Mouse (Mus musculus) stomach, postnatal 0 days (tissue): ENCODE results near the gene Cisd2. TPM values are rescaled to one million over a fixed set of nuclear protein-coding genes. Genes with fewer than 3 reads are reported as not detected.

Experiments used
- ATAC-seq: fragments of 200-750 bp; cut with Nextera tagmentation; 2 replicates; pipeline ENCODE4 v1.8.0; 2017; ENCODE audit not compliant: low FRiP score, low TSS enrichment
- DNase-seq: peaks from one replicate; pipeline ENCODE4 v3.0.0-alpha.2; 2016; ENCODE audit warnings: low spot score
- H3K27ac ChIP-seq: fragments of 300-500 bp; sonication (generic); replicated peaks from 2 replicates; pipeline ENCODE4 v1.5.1; 2014; ENCODE audit warnings: mild to moderate bottlenecking, control low read depth
- H3K27me3 ChIP-seq: fragments of 300-500 bp; sonication (generic); 2 replicates; pipeline ENCODE4 v1.6.1; 2014; ENCODE audit warnings: low read length; ENCODE audit not compliant: control insufficient read depth, insufficient read depth
- H3K36me3 ChIP-seq: fragments of 300-500 bp; sonication (generic); 2 replicates; pipeline ENCODE4 v1.6.1; 2014; ENCODE audit warnings: low read length, mixed read lengths; ENCODE audit not compliant: control insufficient read depth, insufficient read depth
- H3K4me1 ChIP-seq: fragments of 300-500 bp; sonication (generic); replicated peaks from 2 replicates; pipeline ENCODE4 v1.6.1; 2014; ENCODE audit warnings: antibody characterized with exemption; ENCODE audit not compliant: control insufficient read depth, insufficient read depth
- H3K4me2 ChIP-seq: fragments of 300-500 bp; sonication (generic); replicated peaks from 2 replicates; pipeline ENCODE4 v1.6.1; 2014; ENCODE audit warnings: low read depth, mild to moderate bottlenecking, control low read depth, moderate library complexity
- H3K4me3 ChIP-seq: fragments of 300-500 bp; sonication (generic); 2 replicates; pipeline ENCODE4 v1.5.1; 2014; ENCODE audit warnings: low read depth, low read length, control low read depth
- H3K9ac ChIP-seq: fragments of 300-500 bp; sonication (generic); 2 replicates; pipeline ENCODE4 v1.6.1; 2014; ENCODE audit warnings: mild to moderate bottlenecking, low read length, control low read depth, mixed read lengths
- H3K9me3 ChIP-seq: fragments of 300-500 bp; sonication (generic); 2 replicates; pipeline ENCODE4 v1.6.1; 2016; ENCODE audit warnings: low read length; ENCODE audit not compliant: control insufficient read depth
- CTCF ChIP-seq: IDR thresholded peaks from 2 replicates; pipeline ENCODE4 v1.5.1; 2016; ENCODE audit warnings: antibody characterized with exemption, low read depth, mild to moderate bottlenecking, moderate library complexity
- EP300 ChIP-seq: optimal IDR thresholded peaks from 2 replicates; pipeline ENCODE3; 2016; ENCODE audit warnings: antibody characterized with exemption
- WGBS: fragments of 180-500 bp; shearing (Covaris S2); extraction: QIAGEN DNeasy Blood & Tissue Kit; methylation state at CpG from one replicate; pipeline ENCODE4 v1.1.7; 2014; 5-methylcytosine and 5-hydroxymethylcytosine counted together
- polyA plus RNA-seq: library from polyadenylated mRNA; unstranded; fragments of >200 nt; fragmentation: Nextera tagmentation; extraction: Ambion mirVana; gene quantifications from 2 replicates; pipeline ENCODE4 v1.2.1, GENCODE M21; 2015

The Cisd2 gene
- polyA plus RNA-seq, 1 experiment from 2014 or later, result 34.2 TPM

GRCm38 (mm10) chr3:135407351-135407750, 16.4 kb downstream of the Cisd2 start:
- no peaks in the 10 kb centered on the region for H3K9me3 ChIP-seq
- H3K27ac ChIP-seq, result no peak overlapping the region
- H3K4me3 ChIP-seq, result no peak overlapping the region
- H3K4me1 ChIP-seq, result no peaks in the 10 kb centered on the region
- no peak for TF ChIP-seq CTCF
- no peak for TF ChIP-seq EP300
- no peak overlapping the region for H3K4me2 ChIP-seq
- DNase-seq (no peak), ATAC-seq (no peak)
- 56% methylated on average over 9 of the region's 9 CpGs for WGBS
- no peaks in the 10 kb centered on the region for H3K27me3 ChIP-seq
- no peaks in the 10 kb centered on the region for H3K36me3 ChIP-seq
- no peak overlapping the region for H3K9ac ChIP-seq

DNA sequence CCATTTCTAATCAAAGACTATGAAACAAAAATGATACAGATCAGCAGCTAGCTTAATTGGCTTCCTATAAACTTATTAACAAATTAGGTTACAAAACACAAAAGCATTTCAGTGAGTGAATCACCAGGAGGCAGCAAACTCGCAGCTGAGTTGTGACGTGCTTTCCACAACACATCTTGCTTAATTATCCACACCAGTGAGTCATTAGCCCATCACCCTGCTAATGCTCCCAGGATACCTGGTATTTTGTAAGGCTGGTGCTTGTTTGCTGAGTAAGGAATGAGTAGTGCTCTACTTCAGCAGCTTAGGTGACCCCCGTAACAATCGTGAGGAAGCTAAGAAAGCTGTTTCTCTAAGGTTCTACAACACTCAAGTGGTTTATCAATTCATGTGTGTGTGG, 19.1 kb downstream of the Cisd2 start:
- TF ChIP-seq EP300 (no peak), CTCF (peak; percentile 38; the same call in 1 of the 2 replicates)

GRCm38 (mm10) chr3:135403856-135404255, 19.9 kb downstream of the Cisd2 start:
- DNase-seq (no peak), ATAC-seq (no peak)
- Histone ChIP-seq H3K9me3 (no peaks in the 10 kb centered on the region), H3K4me1 (no peaks in the 10 kb centered on the region), H3K36me3 (no peaks in the 10 kb centered on the region), H3K27ac (no peak overlapping the region), H3K9ac (no peak overlapping the region), H3K27me3 (no peaks in the 10 kb centered on the region), H3K4me2 (no peak overlapping the region), H3K4me3 (no peak overlapping the region)
- TF ChIP-seq CTCF (peak; percentile 45), EP300 (no peak)
- 68% methylated on average over 5 of the region's 5 CpGs for WGBS

More for the DNA sequence above, 19.1 kb downstream of the Cisd2 start:
- 64% methylated on average over 4 of the region's 4 CpGs for WGBS
- no peak overlapping the region for H3K4me2 ChIP-seq
- no peaks in the 10 kb centered on the region for H3K36me3 ChIP-seq
- no peak for DNase-seq
- no peak overlapping the region for H3K9ac ChIP-seq
- H3K4me3 ChIP-seq, result no peak overlapping the region
- H3K4me1 ChIP-seq, result no peaks in the 10 kb centered on the region
- no peaks in the 10 kb centered on the region for H3K27me3 ChIP-seq
- H3K9me3 ChIP-seq, result no peaks in the 10 kb centered on the region
- ATAC-seq, result no peak
- no peak overlapping the region for H3K27ac ChIP-seq

GRCm38 (mm10) chr3:135403211-135403610, 20.5 kb downstream of the Cisd2 start:
- Histone ChIP-seq H3K4me2 (no peak overlapping the region), H3K9me3 (no peaks in the 10 kb centered on the region), H3K27ac (no peak overlapping the region), H3K27me3 (no peaks in the 10 kb centered on the region), H3K36me3 (no peaks in the 10 kb centered on the region), H3K4me1 (no peaks in the 10 kb centered on the region), H3K4me3 (no peak overlapping the region), H3K9ac (no peak overlapping the region)
- no peak for TF ChIP-seq EP300
- no peak for TF ChIP-seq CTCF
- no peak for DNase-seq
- WGBS, result 74% methylated on average over 9 of the region's 9 CpGs
- no peak for ATAC-seq

DNA sequence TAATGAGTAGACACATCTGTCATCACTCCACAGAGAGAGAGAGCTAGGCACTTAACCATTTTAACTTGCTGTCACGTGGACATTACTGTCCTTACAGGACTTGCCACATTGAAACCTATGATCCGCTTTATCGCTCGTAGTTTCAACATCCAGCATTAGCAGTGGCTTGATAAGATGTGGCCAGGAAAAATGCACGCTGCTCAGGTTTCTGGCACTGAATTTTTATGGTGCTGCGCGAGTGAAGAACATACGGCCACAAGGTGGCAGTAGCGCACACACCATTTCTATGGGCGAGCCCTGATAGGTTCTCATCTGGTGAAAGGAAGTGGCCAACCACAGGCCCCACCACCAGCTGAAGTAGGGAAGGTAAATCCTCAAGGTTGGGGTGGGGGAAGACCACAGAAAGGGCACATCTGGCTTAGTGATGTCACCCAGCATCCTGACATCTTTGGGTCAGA, 21.5 kb downstream of the Cisd2 start:
- Histone ChIP-seq H3K4me2 (peak overlapping the region; percentile 6; the same call in 1 of the 2 replicates), H3K4me1 (no peaks in the 10 kb centered on the region), H3K9ac (no peak overlapping the region), H3K9me3 (no peaks in the 10 kb centered on the region), H3K27ac (no peak overlapping the region), H3K4me3 (no peak overlapping the region), H3K36me3 (no peaks in the 10 kb centered on the region), H3K27me3 (no peaks in the 10 kb centered on the region)
- 6% methylated on average over 10 of the region's 10 CpGs for WGBS
- peak; percentile 88 for DNase-seq
- TF ChIP-seq EP300 (no peak), CTCF (peak; percentile 96)
- ATAC-seq, result peak; percentile 81

- no peak for DNase-seq
- H3K4me3 ChIP-seq, result no peak overlapping the region
- no peaks in the 10 kb centered on the region for H3K27me3 ChIP-seq
- H3K36me3 ChIP-seq, result no peaks in the 10 kb centered on the region
- H3K4me2 ChIP-seq, result no peak overlapping the region
- H3K4me1 ChIP-seq, result no peaks in the 10 kb centered on the region
- TF ChIP-seq CTCF, result no peak
- TF ChIP-seq EP300, result no peak
- no peak overlapping the region for H3K9ac ChIP-seq
- no peaks in the 10 kb centered on the region for H3K9me3 ChIP-seq
- no peak overlapping the region for H3K27ac ChIP-seq
- ATAC-seq, result no peak
These were observed 26.6 kb downstream of the Cisd2 start for GRCm38 (mm10) chr3:135397112-135397511.
